Mouse (Mus musculus): ENCODE results near the gene Cep295nl.
"Not testable (repeated sequence)": the region's sequence is repeated elsewhere in the genome, so short reads cannot be mapped to it uniquely, and the experiment has no call there.

Gene Cep295nl

DNA sequence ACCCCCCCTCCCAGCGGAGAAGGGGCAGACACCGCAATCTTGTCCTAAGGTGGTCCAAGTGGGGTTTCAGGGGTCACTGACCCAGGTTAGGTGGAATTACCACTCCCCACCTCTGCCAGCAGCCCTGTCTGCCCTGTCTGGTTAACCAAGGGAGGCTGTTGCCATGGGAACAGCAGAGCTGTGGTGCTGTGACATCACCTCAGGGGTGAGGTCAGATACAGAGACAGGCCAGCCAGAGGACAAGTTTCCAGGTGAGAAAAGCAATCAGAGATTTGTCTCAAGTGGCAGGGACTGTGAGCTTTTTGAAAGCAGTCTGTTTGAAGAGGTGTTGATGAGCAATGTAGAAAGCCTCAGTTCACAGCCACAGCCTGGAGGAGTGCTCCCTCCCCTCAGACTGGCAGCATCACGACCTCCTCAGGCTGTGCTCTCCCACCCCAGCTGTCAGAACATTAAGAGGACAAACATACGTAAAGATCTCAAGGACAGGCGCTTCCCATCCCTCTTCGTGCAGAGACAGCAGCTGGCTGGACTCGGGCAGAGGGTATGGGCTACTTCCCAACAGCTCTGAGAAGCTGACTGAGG, at the start of gene Cep295nl:
Gene Cep295nl (minus strand): TSS at position 101 of the 582 bp plus-strand sequence.
- no peak for DNase-seq (ENCODE audit: extremely low read depth, low read depth)

DNA sequence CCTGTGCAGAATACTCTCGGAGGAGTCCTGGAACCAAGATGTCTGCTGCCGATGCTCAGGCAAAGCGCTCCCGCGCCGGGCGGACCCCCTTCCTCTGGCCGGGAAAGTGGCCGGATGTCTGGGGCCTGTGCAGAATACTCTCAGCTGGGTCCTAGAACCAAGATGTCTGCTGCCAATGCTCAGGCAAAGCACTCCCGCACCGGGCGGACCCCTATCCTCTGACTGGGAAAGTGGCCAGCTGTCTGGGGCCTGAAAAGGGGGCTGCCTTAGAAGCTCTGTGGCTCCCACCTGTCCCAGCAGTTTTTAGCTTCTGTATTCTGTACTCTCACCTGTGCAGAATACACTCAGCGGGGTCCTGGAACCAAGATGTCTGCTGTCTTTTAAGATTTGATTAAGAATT, 45.5 kb upstream of the Cep295nl start:
- not testable (repeated sequence) for DNase-seq (ENCODE audit: extremely low read depth, low read depth)

DNA sequence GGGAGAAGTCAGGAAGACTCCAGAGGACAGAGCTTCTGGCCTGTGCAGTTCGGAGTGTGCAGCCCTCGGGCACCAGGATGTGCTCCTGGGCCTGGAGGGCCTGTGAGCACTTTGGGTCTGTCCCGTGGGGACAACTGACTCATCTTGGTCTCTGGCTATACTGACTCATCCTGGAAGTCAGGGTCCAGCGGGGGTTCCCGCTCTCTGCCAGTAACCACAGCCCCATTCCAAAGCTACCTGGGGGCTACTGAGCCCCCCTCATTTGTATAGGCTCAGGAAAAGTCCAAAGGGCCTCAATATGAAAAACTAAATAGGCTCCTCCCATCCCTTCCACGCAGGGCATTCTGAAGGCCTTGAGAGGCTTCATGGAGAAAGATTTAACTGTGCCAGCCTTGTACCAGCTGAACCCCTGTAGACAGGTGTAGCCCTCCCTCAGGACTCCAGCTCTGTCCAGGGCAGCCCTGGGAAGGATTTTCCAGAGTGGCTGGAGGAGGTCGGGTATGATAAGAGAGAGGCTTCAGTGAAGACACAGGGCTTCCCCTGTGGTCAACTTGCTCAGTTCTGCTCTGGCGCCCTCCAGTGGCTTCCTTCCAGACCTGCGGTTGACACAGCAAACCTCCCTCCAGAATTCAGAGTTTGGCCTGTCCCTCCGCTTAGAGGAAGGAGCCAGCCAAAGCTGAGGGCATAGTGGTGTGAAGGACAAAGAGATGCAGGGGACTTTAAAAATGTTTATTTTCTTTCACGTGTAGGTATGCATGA, 37.1 kb upstream of the Cep295nl start:
- DNase-seq (ENCODE audit: extremely low read depth, low read depth), result peak; percentile 57

DNA sequence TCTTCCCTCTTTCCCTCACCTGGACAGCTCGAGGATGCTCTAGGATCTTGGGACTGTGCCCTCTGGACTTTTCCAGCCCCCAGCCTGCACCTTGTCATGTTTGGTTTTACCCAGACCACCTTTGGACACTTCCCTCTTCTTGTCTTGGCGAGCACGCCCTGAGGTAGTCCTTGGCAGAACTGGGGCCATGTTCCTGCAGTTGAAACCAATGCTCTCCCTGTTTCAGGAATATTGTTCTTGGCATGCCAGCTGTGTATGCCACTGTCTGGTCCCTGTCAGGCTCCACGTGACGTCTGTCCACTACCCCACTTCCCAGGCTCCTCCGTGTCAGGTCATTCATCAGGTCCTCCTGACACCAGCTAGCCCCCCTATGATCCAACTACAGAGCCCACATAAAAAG, 36.4 kb upstream of the Cep295nl start:
- no peak for DNase-seq (ENCODE audit: extremely low read depth, low read depth)

DNA sequence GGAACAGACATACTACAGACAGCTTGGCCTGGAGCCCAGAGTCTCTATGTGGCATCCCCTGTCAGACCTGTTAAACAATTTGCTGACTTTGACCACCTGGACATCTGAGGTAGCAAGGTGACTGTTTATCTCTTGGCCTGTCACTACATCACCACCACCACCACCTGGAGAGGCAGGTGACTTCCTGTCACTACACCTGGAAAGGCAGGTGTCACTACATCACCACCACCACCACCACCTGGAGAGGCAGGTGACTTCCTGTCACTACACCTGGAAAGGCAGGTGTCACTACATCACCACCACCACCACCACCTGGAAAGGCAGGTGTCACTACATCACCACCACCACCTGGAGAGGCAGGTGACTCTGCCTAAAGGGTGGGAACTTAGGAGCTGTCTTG, 34.0 kb upstream of the Cep295nl start:
- DNase-seq (ENCODE audit: extremely low read depth, low read depth), result not testable (repeated sequence)

DNA sequence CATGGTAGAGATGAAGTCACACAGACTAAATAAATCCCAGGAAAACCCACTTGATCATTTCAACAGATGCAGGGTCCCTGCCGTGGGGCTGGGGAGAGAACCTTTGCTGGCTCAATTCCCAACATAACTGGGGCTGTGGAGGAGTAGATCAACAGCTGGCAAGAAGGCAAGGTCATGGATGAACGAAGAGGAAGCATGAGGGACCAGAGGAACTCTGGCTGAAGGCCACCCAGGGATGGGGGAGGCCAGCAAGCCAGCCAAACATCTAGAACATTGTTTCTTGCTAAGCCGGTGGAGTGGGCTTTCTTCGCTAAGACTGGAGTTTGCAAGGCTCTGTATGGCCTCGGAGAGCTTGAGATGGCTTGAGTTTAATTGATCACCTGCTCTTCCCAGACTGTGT, 33.6 kb upstream of the Cep295nl start:
- DNase-seq (ENCODE audit: extremely low read depth, low read depth), result no peak

DNA sequence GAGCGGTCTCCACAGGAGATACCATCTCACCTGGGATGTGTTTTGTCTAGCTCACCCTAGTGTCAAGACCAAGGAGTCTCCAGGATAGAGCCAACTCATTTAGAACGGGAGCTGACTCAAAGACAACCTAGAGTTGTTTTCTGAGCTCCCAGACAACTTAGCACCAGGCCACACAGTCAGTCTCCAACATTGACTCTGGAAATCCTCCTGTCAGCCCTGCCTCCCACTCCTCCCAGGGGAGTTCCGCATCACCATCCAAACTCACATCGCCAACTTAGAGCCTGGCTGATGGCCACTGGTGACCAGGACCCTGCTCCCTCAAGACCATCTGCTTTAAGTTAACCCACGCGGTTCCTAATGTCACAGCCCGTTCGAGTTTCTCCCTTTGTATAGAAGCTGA, 33.2 kb upstream of the Cep295nl start:
- no peak for DNase-seq (ENCODE audit: extremely low read depth, low read depth)

DNA sequence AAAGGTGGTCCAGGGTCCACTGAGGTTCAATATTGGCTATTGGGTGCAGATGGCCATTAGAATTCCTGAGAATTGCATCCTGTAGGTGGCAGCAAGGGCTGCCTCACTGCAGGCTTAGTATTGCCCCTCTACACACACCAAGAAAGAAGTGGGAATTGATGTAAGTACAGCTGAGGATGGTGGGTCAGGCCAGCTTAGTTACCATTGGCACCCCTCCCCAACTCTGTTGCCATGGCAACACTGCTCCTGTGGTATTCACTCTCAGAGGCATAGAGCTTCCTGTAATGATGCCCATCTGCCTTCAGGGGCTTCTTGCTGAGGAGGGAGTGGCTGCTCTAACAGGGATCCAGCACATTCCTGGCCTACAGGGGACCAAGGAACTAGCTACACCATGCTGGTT, 32.7 kb upstream of the Cep295nl start:
- DNase-seq (ENCODE audit: extremely low read depth, low read depth), result no peak

DNA sequence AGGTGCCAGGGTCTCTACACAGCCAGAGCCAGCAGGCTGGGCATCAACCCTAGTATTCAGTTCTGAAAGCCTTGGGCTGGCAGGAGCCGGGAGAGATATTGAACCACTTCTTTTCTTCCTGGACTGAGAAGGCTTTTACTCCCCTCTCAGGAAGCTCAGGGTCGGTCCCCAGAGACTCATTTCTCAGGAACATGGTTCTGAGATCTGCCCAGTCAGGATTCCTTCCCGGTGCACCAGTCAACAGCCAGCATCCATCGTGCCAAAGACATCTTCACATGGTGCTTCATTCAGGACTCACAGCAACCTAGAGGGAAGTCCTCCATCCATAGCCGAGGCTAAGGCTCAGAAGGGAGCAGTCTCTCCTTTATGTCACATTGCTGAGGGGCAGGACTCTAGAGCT, 32.2 kb upstream of the Cep295nl start:
- DNase-seq (ENCODE audit: extremely low read depth, low read depth), result no peak

DNA sequence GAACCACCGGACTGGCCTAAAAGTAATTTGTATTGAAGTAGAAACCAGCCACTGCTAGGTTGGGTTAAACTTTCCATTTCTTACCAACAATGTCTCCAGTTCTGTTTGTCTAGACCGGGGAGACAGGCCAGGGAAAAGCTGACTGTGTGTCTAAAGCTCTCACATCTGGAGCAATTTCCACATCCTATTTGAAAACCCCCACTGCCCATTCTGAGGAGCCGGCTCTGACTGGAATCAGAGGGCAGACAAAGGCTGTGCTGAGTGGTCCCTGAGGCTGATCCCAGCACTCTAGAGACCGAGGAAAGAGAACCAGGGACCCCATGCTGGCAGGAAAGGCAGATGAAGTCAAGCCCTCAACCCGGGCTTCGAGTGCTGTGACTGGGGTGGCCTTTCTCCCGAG, 30.3 kb upstream of the Cep295nl start:
- no peak for DNase-seq (ENCODE audit: extremely low read depth, low read depth)

DNA sequence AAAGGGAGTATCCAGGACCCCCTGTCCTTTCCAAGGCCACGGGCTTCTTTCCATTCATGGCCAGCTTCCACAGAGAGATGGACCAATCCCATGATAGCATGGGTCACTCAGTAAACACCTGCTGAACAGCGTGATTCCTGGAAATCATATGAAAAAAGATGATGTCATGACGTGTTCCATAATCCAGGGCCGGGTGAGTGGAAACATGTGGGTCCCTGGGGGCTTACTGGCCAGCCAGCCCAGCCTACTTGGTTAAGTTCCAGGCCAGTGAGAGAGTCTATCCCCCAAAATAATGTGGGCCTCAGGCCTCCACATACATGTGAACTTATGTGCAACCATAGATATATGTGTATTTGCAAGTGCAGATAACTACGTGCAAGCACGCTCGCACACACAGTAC, 29.6 kb upstream of the Cep295nl start:
- no peak for DNase-seq (ENCODE audit: extremely low read depth, low read depth)

DNA sequence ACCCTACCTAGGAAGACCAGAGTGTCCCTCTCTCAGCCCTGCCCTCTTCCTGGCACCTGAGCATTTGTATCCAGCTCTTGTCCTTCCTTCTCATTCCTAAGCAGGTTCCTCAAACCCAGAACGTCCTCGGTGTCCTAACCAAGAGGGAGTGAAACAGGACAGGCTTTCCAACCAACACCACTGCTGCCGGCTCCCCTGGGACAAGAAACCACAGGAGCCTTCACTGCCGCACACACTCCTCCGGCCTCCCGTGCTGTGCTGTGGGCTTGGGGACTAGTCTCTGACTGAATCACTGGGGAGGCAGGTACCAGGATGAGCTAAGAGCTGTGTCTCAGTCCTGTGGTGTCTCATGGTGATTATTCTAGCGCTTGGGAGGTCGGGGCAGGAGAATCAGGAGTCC, 27.4 kb upstream of the Cep295nl start:
- DNase-seq (ENCODE audit: extremely low read depth, low read depth), result no peak

DNA sequence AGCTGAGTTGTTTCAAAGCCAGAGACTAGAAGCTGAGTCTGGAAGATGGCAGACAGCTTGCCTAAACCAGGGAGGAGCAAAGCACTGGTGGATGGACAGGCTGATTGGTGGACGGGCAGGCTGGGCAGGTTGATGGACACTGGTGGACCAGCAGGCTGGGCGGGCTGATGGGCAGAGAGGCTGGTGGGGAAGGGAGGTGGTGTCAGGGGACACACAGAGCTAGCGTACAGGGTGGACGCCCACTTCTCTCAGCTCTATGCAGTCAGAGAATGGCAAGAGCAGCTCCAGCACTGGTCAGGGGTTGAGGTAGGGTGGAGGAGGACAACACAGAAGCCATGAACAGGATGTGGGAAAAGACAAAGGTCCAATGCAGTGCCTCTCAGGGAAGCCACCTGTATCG, 27.0 kb upstream of the Cep295nl start:
- DNase-seq (ENCODE audit: extremely low read depth, low read depth), result no peak

DNA sequence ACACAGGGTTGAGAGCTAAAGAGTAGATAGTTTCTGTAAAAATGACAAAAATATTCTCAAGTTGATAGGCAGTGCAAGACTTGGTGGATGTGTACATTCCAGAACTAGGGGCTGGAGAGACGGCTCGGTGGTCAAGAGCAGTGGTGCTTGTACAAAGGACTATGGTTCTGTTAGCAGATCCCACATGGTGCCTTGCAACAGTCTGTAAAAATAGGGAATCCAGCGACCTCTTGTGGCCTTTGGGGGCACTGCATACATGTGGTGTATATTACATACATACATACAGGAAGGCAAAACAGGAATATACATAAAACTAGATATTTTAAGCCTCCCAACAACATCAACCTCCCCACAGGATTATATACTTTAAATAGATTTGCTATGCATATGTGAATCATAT, 26.0 kb upstream of the Cep295nl start:
- peak; percentile 36 for DNase-seq (ENCODE audit: extremely low read depth, low read depth)

DNA sequence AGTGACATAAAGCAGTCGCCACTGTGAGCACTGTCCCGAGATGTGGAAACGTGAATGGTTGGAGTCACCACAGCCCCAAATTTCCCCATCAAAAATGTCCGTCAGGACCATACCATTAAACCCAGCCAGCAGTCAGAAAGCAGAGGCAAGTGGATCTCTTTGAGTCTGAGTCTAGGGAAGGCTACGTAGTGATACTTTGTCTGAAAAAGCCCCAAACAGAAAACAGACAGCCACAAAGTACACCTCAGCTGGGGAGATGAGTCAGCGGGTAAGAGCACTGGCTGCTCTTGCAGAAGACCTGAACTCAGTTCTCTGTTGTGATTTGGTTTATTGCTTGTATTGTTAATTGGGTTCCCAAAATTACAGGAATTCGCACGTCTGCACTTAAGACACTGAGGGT, 24.3 kb upstream of the Cep295nl start:
- no peak for DNase-seq (ENCODE audit: extremely low read depth, low read depth)

DNA sequence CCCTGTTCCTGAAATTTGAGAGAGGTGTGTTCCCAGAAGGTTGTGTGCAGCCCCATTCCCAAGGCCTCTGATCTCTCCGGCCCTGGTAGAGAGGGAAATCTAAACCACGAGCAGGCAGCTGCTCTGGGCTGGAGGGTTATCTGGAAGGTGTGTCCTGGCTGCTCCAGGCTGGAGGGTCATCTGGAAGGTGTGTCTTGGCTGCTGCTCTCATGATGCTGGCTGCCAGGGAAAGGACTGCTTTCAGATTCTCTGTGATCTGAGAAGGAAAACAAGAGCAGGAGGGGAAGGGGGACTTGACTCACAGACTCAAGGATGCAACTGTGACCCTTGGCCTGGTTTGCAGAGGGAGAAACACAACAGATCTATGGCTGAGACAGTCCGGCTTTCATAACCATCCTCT, 23.8 kb upstream of the Cep295nl start:
- no peak for DNase-seq (ENCODE audit: extremely low read depth, low read depth)

DNA sequence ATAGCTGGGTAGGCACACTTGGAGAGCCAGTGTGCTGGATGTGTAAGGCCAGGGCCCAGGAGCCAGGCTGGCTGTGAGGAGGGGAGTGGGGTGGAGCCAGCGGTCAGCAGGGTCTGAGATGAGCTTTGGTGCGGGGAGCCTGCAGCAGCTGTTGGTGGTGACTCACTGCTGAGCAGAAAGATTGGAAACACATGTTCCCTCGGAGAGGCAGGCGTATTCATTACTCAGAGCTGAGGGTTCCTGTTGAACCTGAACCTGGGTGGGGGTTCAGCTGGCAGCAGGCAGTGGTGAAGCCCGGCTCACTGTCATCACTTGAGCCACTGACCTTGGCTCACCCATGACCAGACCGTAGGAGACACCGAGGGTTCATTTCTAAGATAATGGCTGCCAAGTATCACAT, 22.9 kb upstream of the Cep295nl start:
- DNase-seq (ENCODE audit: extremely low read depth, low read depth), result no peak

DNA sequence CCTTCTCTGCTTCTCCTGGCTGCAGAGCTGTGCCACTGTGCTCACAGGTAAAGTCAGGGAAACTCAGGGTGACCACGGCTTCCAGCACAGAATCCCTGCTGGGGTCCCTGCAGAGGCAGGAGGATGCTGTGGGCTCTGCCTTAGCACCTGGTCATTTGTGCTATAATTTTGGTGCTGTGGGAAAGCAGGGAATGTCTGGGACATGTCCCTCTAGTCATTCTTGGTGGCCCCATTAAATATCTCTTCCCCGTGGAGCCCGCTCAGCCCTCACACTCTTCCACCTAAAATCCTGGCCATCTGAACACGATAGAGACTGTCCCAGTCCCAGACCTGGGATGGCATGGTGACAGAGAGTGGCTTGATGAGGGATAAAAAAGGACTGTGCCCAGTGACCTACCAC, 21.7 kb upstream of the Cep295nl start:
- no peak for DNase-seq (ENCODE audit: extremely low read depth, low read depth)

DNA sequence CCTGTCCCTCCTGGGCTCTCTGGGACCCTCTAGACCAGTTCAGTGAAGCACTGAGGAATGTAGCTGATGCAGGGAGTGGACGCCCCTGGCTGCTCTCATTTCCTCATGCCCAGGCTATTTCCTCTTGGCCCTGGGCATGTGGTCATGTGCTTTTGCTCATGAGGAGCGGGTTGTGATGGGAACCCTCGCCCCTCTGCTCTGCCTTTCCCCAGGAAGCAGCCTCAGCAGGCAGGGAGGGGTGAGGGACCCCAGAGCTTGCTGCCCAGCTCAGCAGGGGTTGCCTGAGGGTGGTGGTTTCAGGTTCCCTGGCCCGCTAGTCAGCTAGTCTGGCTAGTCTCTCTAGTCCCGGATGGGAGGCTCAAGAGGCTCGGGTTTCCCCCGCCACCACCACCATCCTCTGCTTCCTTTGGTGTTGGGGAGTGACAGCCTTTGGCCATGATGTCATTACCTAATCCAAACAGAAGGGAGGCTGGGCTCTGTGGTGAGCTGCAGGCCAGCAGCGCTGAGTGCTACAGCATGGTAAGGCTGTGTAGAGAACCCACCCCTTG, 20.7 kb upstream of the Cep295nl start:
- no peak for DNase-seq (ENCODE audit: extremely low read depth, low read depth)

DNA sequence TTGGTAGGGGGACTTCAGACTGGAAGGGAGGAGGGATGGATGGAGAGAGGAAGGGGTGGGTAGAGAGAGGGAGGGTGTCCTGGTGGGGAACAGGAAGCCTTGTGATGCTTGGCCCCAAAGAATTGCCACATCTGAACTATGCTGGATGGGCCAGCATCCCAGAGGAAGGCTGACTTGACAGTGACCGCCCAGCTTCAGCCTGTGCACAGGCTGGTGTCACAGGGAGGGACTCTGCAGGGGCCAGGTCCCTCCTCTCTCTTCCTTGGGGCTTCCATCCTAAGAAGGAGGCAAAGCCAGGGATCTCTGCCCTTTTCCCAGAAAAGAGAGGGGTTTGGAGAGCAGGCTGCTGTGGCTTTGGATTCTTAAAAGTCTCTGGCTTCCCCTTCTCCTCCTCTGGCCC, 20.2 kb upstream of the Cep295nl start:
- no peak for DNase-seq (ENCODE audit: extremely low read depth, low read depth)

DNA sequence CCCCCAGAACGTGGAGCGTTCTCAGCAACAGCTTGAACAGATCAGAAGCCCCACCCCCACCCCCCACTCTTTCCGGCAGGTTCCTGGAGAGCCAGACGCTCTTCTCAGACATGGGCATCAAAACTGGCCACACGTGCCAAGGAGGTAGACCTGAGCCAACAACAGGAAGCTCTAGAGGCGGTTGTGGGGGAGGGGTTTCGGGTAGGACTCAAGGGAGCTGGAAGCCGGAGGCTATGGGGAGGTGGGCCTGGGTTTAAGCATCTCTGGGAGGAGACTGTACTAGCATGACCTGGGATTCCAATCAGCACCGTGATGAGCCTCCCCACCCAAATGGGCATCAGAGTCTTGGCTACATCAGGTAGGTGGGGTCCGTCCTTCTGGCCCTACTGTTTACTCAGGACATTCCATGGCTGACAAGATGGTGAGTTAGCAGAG, 18.6 kb upstream of the Cep295nl start:
- DNase-seq (ENCODE audit: extremely low read depth, low read depth), result no peak

DNA sequence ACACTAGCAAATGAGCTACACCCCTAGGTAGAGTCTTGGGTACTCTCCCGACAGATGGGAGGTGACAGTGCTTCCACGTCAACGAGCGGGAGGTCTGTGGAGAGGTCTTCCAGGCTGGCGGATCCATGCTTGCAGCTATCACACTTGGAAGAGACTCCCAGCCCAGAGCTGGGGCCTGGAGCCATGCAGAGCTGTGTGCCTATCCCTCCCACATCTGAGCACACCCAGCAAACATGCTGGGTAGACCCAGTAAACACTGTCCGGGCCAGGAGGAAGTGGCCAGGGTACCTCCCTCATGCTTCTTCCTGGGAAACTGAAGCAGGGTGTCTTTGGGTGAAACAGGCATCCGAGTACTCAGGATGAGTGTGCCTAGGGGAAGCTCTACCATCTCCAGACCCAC, 18.2 kb upstream of the Cep295nl start:
- no peak for DNase-seq (ENCODE audit: extremely low read depth, low read depth)

DNA sequence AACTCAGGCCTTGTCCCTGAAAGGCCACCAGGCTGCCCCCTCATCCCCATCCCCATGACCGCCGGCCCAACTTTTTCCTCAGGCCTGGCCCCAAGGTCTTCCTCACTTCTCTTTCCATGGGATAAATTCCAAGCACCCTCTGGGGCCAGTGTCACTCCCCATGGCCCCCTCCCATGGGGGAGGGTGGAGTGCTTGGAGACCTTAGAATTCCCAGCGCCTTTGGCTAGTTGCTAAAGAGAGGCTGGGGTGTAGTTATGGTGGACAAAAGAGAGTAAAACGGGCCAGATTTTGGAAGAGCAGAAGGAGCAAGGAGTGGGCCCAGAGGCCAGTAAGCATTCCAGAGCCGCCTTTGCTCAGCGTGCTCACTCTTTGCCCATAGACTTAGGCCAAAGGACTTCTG, 13.3 kb upstream of the Cep295nl start, which contains the start of gene Timp2:
Gene Timp2 (minus strand): TSS at position 101 of the 400 bp plus-strand sequence.
- no peak for DNase-seq (ENCODE audit: extremely low read depth, low read depth)

All from MEL-GATA-1-ER (cell line).